Mouse (Mus musculus) hindbrain, embryonic 14.5 days (tissue): ENCODE measurements at regions not wholly inside any gene's neighbourhood (a gene's known extent, or its start where the extent isn't known, plus 50 kb on each side); places are given as distances from the start of the nearest gene placed in this dataset.

Experiments
- ATAC-seq: fragments of 200-750 bp; cut with Nextera tagmentation; 2 replicates; pipeline ENCODE4 v1.8.0; 2017; ENCODE audit warnings: moderate number of reproducible peaks, mild to moderate bottlenecking, moderate TSS enrichment, moderate library complexity; ENCODE audit not compliant: low FRiP score
- DNase-seq: peaks from one replicate; pipeline ENCODE4 v3.0.0-alpha.2; 2015; ENCODE audit warnings: low spot score
- H3K27ac ChIP-seq: fragments of 300-500 bp; sonication (generic); 2 replicates; pipeline ENCODE4 v1.5.1; 2014; ENCODE audit warnings: mild to moderate bottlenecking, moderate library complexity
- H3K27me3 ChIP-seq: fragments of 300-500 bp; sonication (generic); 2 replicates; pipeline ENCODE4 v1.6.1; 2014; ENCODE audit warnings: mild to moderate bottlenecking, low read length, mixed read lengths; ENCODE audit not compliant: control insufficient read depth, insufficient read depth
- H3K36me3 ChIP-seq: fragments of 300-500 bp; sonication (generic); replicated peaks from 2 replicates; pipeline ENCODE4 v1.6.1; 2014; ENCODE audit not compliant: control insufficient read depth, insufficient read depth
- H3K4me1 ChIP-seq: fragments of 300-500 bp; sonication (generic); replicated peaks from 2 replicates; pipeline ENCODE4 v1.6.1; 2014; ENCODE audit warnings: antibody characterized with exemption, low read length, mixed read lengths; ENCODE audit not compliant: control insufficient read depth, insufficient read depth
- H3K4me2 ChIP-seq: fragments of 300-500 bp; sonication (generic); replicated peaks from 2 replicates; pipeline ENCODE4 v1.6.1; 2014; ENCODE audit warnings: mild to moderate bottlenecking, moderate library complexity
- H3K4me3 ChIP-seq: fragments of 300-500 bp; sonication (generic); replicated peaks from 2 replicates; pipeline ENCODE4 v1.5.1; 2014; ENCODE audit warnings: mild to moderate bottlenecking, low read length
- H3K9ac ChIP-seq: fragments of 300-500 bp; sonication (generic); 2 replicates; pipeline ENCODE4 v1.6.1; 2014
- H3K9me3 ChIP-seq: fragments of 300-500 bp; sonication (generic); 2 replicates; pipeline ENCODE4 v1.6.1; 2016; ENCODE audit warnings: low read length; ENCODE audit not compliant: control insufficient read depth
- WGBS: fragments of 180-500 bp; shearing (Covaris S2); extraction: QIAGEN DNeasy Blood & Tissue Kit; methylation state at CpG from one replicate; pipeline ENCODE4 v1.1.7; 2014; 5-methylcytosine and 5-hydroxymethylcytosine counted together

DNA sequence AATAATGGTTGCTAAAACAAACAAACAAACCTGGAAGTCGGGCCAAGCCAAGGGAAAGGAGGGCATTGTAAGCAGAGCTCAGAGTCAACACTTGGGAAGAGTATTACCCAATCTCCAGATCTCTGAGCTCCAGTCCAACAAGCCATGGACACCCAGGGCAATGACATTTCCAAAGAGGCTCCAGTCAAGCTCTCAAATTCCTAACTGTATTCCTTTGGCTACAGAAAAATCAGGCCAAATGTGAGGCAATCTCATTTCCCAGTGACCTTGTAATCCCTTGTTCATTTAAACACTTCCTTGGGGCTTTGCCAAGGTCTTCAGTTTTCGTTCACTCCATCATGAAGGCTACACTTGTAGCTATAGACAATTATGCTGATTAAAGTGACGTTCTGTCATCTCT, 59.5 kb upstream of the Lmo4 start:
- no peak overlapping the region for H3K4me3 ChIP-seq
- H3K36me3 ChIP-seq, result no peaks in the 10 kb centered on the region
- H3K9ac ChIP-seq, result no peak overlapping the region
- ATAC-seq, result no peak
- H3K27me3 ChIP-seq, result no peaks in the 10 kb centered on the region
- 73% methylated on average over 3 of the region's 3 CpGs for WGBS
- no peak overlapping the region for H3K27ac ChIP-seq
- no peaks in the 10 kb centered on the region for H3K9me3 ChIP-seq
- no peaks in the 10 kb centered on the region for H3K4me1 ChIP-seq
- no peak for DNase-seq
- no peak overlapping the region for H3K4me2 ChIP-seq

DNA sequence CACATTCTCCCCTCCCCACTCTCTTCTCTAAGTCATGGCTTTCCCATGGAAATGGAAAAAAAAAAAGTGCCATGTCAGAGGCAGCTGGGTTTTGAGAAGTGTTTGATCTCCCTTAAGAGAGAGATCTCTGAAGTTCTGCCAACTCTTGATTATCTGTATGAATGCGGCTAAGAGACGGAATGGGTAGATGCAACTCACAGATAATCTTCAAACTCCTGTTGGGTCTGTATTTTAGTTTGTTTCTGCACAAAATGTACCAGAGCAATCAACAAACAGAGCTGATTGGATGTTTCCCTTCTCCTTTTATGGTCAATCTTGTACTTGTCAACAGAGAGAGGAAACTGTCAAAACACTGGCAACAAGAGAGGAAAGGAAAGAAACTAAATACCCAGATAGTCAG, 55.9 kb upstream of the Lmo4 start:
- no peaks in the 10 kb centered on the region; the same call in 1 of the 2 replicates for H3K4me1 ChIP-seq
- ATAC-seq (no peak), DNase-seq (no peak)
- WGBS, result 86% methylated on average over 2 of the region's 2 CpGs
- H3K9ac ChIP-seq, result no peak overlapping the region
- H3K27ac ChIP-seq, result no peak overlapping the region
- no peaks in the 10 kb centered on the region for H3K36me3 ChIP-seq
- no peak overlapping the region for H3K4me2 ChIP-seq
- no peak overlapping the region for H3K4me3 ChIP-seq
- H3K9me3 ChIP-seq, result no peaks in the 10 kb centered on the region
- H3K27me3 ChIP-seq, result no peaks in the 10 kb centered on the region

DNA sequence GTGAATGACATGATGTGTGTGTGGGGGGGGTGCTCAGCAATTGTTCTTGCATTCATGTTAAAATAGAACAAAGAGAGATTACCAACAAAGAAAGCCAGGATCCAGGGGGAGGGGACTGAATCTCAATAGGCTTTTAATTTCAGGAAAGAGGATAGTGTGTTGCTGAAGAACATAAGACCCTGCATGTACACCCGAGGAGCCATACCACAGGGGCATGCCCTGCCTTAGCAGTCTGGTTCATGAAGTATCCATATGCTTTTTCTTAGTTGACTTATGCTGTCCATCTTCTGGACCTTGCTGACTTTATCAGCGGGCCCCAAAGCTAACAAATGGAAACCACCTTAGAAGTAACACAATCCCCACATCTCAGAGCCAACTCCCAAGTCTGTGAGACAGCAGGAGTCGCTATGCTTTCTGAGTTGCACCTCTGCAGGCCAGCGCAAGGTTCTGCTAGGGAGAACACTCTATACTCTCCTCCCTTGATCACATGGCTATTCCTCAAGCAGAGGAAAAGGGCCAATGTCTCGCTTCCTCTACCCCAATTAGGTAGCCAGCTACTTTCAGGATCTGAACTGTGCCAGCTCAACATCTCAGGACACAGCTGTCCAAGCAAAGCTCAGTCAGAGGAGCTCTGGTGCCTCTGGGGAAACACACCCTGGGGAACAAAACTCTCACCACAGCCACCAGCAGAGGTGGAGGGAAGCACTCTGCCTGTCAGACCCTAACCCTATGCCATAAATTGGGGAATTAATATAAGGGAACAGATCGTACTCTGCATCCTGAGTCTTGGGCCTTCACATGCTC, 52.9 kb upstream of the Lmo4 start:
- Histone ChIP-seq H3K36me3 (no peaks in the 10 kb centered on the region), H3K9me3 (no peaks in the 10 kb centered on the region), H3K9ac (no peak overlapping the region), H3K27me3 (no peaks in the 10 kb centered on the region), H3K4me2 (no peak overlapping the region), H3K27ac (no peak overlapping the region), H3K4me1 (no peaks in the 10 kb centered on the region; the same call in 1 of the 2 replicates), H3K4me3 (no peak overlapping the region)
- DNase-seq (no peak), ATAC-seq (no peak)
- WGBS, result 74% methylated on average over 6 of the region's 6 CpGs

DNA sequence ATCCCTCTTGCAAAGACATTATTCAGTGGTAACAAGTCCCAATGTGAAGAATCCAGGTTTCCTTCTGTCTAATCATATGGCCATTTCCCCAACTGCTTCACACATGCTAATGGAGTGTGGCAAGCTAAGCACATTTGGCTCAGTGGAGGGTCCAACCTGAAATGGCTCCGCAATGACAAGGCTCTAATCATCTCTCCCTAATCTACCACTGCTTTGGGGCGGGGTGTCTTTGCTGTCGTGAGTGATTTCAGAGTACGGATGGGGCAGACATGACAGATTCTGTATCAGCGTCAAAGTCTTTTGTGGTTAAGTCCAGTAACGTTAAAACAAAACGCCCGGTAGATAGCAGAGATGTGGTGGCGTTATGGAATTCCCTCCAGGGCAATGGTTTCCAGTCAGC, 52.2 kb upstream of the Lmo4 start:
- no peak overlapping the region for H3K9ac ChIP-seq
- no peaks in the 10 kb centered on the region for H3K36me3 ChIP-seq
- H3K27ac ChIP-seq, result no peak overlapping the region
- no peaks in the 10 kb centered on the region; the same call in 1 of the 2 replicates for H3K4me1 ChIP-seq
- DNase-seq, result no peak
- no peak overlapping the region for H3K4me3 ChIP-seq
- no peak overlapping the region for H3K4me2 ChIP-seq
- H3K9me3 ChIP-seq, result no peaks in the 10 kb centered on the region
- 71% methylated on average over 9 of the region's 9 CpGs for WGBS
- ATAC-seq, result no peak
- H3K27me3 ChIP-seq, result no peaks in the 10 kb centered on the region

DNA sequence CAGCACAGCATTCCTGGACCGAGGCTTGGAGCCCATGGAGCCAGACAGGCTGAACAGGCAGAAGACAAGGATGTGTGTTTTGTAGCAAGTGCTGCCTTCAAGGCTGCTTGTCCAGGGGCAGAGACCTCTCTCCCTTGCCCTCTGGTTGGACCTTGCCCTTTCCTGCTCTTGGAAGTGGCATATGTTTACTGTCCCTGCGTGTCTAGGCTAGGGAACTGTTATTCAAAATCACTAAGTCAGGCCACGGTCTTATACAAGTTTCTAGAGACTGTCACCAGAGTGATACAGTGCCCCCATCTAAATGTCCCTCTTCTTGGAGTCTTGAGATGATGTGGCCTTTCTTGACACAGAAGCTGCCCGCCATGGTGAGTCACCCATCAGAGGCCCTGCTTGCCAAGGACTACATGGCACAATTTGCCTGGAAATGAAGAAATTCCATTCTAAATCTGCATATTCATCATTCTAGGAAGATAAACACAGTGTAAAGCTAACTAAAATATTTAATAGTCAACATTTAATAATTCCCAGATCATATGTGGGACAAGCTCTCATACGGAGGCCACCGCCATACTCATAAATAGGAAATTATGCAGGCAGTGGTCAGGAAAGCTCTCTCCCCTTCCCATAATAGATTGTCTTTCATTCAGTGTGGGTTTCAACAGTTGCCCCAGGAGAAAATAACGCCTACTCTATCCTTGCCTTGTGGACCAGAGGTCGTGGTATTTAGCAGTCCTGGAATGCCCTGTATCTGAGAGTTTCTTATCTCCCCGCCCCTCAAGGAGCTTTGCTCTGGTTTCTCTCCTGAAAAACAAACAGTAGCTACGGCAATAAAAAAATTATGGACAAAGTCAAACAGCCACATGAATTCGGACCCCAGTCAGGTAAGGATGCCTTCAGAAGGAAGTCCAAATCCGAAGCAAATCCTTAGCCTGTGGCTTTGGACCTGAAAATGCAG, 50.9 kb upstream of the Lmo4 start:
- H3K9ac ChIP-seq, result no peak overlapping the region
- no peak overlapping the region for H3K27ac ChIP-seq
- no peaks in the 10 kb centered on the region; the same call in 1 of the 2 replicates for H3K4me1 ChIP-seq
- ATAC-seq, result no peak
- no peaks in the 10 kb centered on the region for H3K36me3 ChIP-seq
- H3K27me3 ChIP-seq, result no peaks in the 10 kb centered on the region
- 83% methylated on average over 12 of the region's 12 CpGs for WGBS
- no peak overlapping the region for H3K4me3 ChIP-seq
- no peaks in the 10 kb centered on the region for H3K9me3 ChIP-seq
- H3K4me2 ChIP-seq, result no peak overlapping the region
- DNase-seq, result no peak
